Mouse (Mus musculus) lung, adult 2 months (tissue): Measurements from ENCODE around the gene Dcaf1.

Experiments used
- CTCF ChIP-seq: fragments of 200-500 bp; IDR thresholded peaks from 2 replicates; pipeline ENCODE4 v1.5.1; 2011; ENCODE audit warnings: mild to moderate bottlenecking, low read length, control low read depth; ENCODE audit not compliant: insufficient read depth
- POLR2A ChIP-seq: fragments of 200-500 bp; IDR thresholded peaks from 2 replicates; pipeline ENCODE4 v1.6.1; 2011; ENCODE audit warnings: low read depth, mild to moderate bottlenecking, control low read depth, low read length, borderline replicate concordance; ENCODE audit errors: extremely low read depth

DNA sequence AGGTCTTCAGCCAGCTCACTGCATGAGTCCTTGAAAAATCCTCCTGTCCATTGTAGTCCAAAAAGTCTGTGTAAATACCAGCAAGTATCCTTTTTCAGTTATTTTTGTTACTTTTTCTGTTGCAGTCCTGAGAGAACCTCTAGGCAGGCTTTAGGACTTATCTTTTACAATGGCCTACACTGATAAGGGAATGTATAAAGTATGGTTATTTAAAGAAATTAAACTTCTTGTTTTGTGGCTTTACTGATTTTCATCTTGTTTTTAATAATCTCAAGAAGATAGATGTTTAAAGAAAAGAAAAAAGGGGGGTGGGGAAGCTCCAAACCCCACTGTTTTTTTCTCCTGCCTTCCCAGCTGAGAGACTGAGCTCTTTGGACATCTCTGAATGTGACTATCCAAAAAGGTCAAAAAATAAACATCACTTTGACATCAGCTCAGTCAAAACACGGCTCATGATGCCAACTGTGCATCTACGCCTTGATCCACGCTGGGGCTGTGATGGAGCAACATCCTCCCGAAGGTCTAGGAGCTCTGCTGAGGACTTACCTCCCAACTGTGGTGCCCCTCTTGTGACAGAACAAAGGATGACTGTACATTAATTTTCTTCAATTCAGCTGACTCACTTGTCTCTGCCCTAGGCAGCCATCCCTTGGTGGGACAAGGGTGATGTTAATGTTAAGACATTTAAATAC is 81.6 kb downstream of the Dcaf1 start:
- TF ChIP-seq POLR2A = no peak
- no peak for TF ChIP-seq CTCF
